Mouse (Mus musculus) C2C12 (cell line): ENCODE data around the gene Dop1b.

Experiments used
- CTCF ChIP-seq: IDR thresholded peaks from one replicate; pipeline ENCODE4 v1.5.1; 2011; ENCODE audit not compliant: control insufficient read depth, insufficient read depth, insufficient read length
- MAX ChIP-seq: IDR thresholded peaks from one replicate; pipeline ENCODE4 v1.6.1; 2011; ENCODE audit warnings: mild to moderate bottlenecking, control low read depth

DNA sequence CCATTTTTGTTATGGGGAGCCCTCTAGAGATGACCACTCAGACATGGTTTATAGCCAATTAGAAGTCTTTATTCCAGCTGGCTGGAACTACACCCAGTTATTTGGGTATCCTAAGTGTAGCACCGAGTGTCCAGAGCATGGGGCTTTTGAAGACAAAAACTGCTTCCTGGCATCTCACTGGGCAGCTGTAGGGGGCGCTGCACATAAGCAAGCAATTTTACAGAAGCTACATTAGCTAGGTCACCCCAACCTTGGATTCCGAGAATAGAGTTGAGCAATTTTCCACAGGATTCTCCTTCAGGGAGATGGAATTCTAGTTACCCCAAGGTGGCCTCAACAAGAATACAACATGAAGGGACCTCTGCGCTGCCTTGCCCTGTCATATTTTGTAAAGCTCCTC is 113.1 kb downstream of the Dop1b start:
- no peak for TF ChIP-seq CTCF
- no peak for TF ChIP-seq MAX
